Mouse (Mus musculus) neural tube, embryonic 12.5 days (tissue): Measurements from ENCODE around the gene Kirrel3. TPM values are rescaled to one million over a fixed set of nuclear protein-coding genes. Genes with fewer than 3 reads are reported as not detected.

ENCODE experiments used
- ATAC-seq: fragments of 200-750 bp; cut with Nextera tagmentation; 2 replicates; pipeline ENCODE4 v1.8.0; 2017; ENCODE audit warnings: low read depth, mild to moderate bottlenecking, moderate TSS enrichment, moderate library complexity; ENCODE audit not compliant: low FRiP score
- H3K27ac ChIP-seq: fragments of 300-500 bp; sonication (generic); 2 replicates; pipeline ENCODE4 v1.5.1; 2016
- H3K27me3 ChIP-seq: fragments of 300-500 bp; sonication (generic); replicated peaks from 2 replicates; pipeline ENCODE4 v1.6.1; 2016; ENCODE audit warnings: mild to moderate bottlenecking
- H3K36me3 ChIP-seq: fragments of 300-500 bp; sonication (generic); 2 replicates; pipeline ENCODE4 v1.6.1; 2016; ENCODE audit warnings: mild to moderate bottlenecking
- H3K4me1 ChIP-seq: fragments of 300-500 bp; sonication (generic); 2 replicates; pipeline ENCODE4 v1.6.1; 2016
- H3K4me2 ChIP-seq: fragments of 300-500 bp; sonication (generic); replicated peaks from 2 replicates; pipeline ENCODE4 v1.6.1; 2016; ENCODE audit warnings: mild to moderate bottlenecking
- H3K4me3 ChIP-seq: fragments of 300-500 bp; sonication (generic); 2 replicates; pipeline ENCODE4 v1.5.1; 2016
- H3K9ac ChIP-seq: fragments of 300-500 bp; sonication (generic); 2 replicates; pipeline ENCODE4 v1.6.1; 2016; ENCODE audit warnings: mild to moderate bottlenecking
- H3K9me3 ChIP-seq: fragments of 300-500 bp; sonication (generic); 2 replicates; pipeline ENCODE4 v1.6.1; 2016; ENCODE audit warnings: mild to moderate bottlenecking
- WGBS: fragments of 180-500 bp; shearing (Covaris S2); methylation state at CpG from one replicate; pipeline ENCODE4 v1.1.7; 2016; 5-methylcytosine and 5-hydroxymethylcytosine counted together
- polyA plus RNA-seq: library from polyadenylated mRNA; unstranded; fragments of >200 nt; fragmentation: Nextera tagmentation; extraction: Ambion mirVana; gene quantifications from 2 replicates; pipeline ENCODE4 v1.2.1, GENCODE M21; 2016

Kirrel3 gene
- polyA plus RNA-seq, 1 experiment from 2014 or later, result 12.7 TPM

- H3K4me3 ChIP-seq, result no peak overlapping the region
- H3K27me3 ChIP-seq, result no peaks in the 10 kb centered on the region
- no peak overlapping the region for H3K4me2 ChIP-seq
- no peak overlapping the region for H3K9ac ChIP-seq
- peak; percentile 74 for ATAC-seq
- H3K4me1 ChIP-seq, result peaks cover 16% of the 10 kb centered on the region
- no peaks in the 10 kb centered on the region for H3K36me3 ChIP-seq
- H3K27ac ChIP-seq, result no peak overlapping the region
- WGBS, result 45% methylated on average over 15 of the region's 15 CpGs
- no peaks in the 10 kb centered on the region for H3K9me3 ChIP-seq
Measured at GRCm38 (mm10) chr9:34995660-34996378, 510.1 kb downstream of the Kirrel3 start.

- Histone ChIP-seq H3K27ac (no peak overlapping the region), H3K4me2 (no peak overlapping the region)
Measured at GRCm38 (mm10) chr9:34997880-34998865, 512.5 kb downstream of the Kirrel3 start.

GRCm38 (mm10) chr9:35004113-35004512 is 518.4 kb downstream of the Kirrel3 start:
- 90% methylated on average over 4 of the region's 4 CpGs for WGBS
- H3K4me2 ChIP-seq, result no peak overlapping the region
- H3K9me3 ChIP-seq, result no peaks in the 10 kb centered on the region
- H3K4me3 ChIP-seq, result no peak overlapping the region
- no peaks in the 10 kb centered on the region for H3K36me3 ChIP-seq
- no peak overlapping the region for H3K27ac ChIP-seq
- H3K4me1 ChIP-seq, result no peaks in the 10 kb centered on the region
- no peak overlapping the region for H3K9ac ChIP-seq
- no peak for ATAC-seq
- no peaks in the 10 kb centered on the region for H3K27me3 ChIP-seq

More at GRCm38 (mm10) chr9:34997880-34998865, 512.5 kb downstream of the Kirrel3 start:
- Histone ChIP-seq H3K4me3 (no peak overlapping the region), H3K9me3 (no peaks in the 10 kb centered on the region), H3K27me3 (no peaks in the 10 kb centered on the region), H3K36me3 (no peaks in the 10 kb centered on the region), H3K9ac (no peak overlapping the region), H3K4me1 (peaks cover 16% of the 10 kb centered on the region)
- WGBS, result 27% methylated on average over 9 of the region's 9 CpGs
- 0 out of 2 replicates have a peak, but pooled peaks have one; percentile 8 for ATAC-seq

- no peak overlapping the region for H3K4me3 ChIP-seq
- no peaks in the 10 kb centered on the region for H3K4me1 ChIP-seq
- H3K9me3 ChIP-seq, result no peaks in the 10 kb centered on the region
- no peaks in the 10 kb centered on the region for H3K36me3 ChIP-seq
- H3K27ac ChIP-seq, result no peak overlapping the region
- H3K9ac ChIP-seq, result no peak overlapping the region
- H3K27me3 ChIP-seq, result no peaks in the 10 kb centered on the region
- no peak overlapping the region for H3K4me2 ChIP-seq
- no peak for ATAC-seq
- WGBS, result 88% methylated on average over 14 of the region's 14 CpGs
Measured at GRCm38 (mm10) chr9:35007697-35008341, 522.1 kb downstream of the Kirrel3 start.

GRCm38 (mm10) chr9:35016762-35017161 is 531.1 kb downstream of the Kirrel3 start:
- 55% methylated on average over 4 of the region's 4 CpGs for WGBS
- Histone ChIP-seq H3K36me3 (no peaks in the 10 kb centered on the region), H3K4me3 (no peak overlapping the region), H3K4me2 (no peak overlapping the region), H3K27ac (no peak overlapping the region), H3K9me3 (0 out of 2 replicates have a peak, but pooled peaks cover 3% of the 10 kb centered on the region), H3K27me3 (no peaks in the 10 kb centered on the region), H3K4me1 (peaks cover 15% of the 10 kb centered on the region), H3K9ac (no peak overlapping the region)
- ATAC-seq, result peak; percentile 18; the same call in 1 of the 2 replicates

- Histone ChIP-seq H3K4me3 (no peak overlapping the region), H3K9me3 (0 out of 2 replicates have a peak, but pooled peaks cover 3% of the 10 kb centered on the region), H3K4me1 (peaks cover 15% of the 10 kb centered on the region), H3K36me3 (no peaks in the 10 kb centered on the region), H3K27ac (no peak overlapping the region), H3K4me2 (peak overlapping the region; percentile 39), H3K9ac (no peak overlapping the region), H3K27me3 (no peaks in the 10 kb centered on the region)
- ATAC-seq, result peak; percentile 75
- 21% methylated on average over 13 of the region's 13 CpGs for WGBS
Measured at GRCm38 (mm10) chr9:35017563-35017962, 531.9 kb downstream of the Kirrel3 start.

GRCm38 (mm10) chr9:35018056-35018455 is 532.4 kb downstream of the Kirrel3 start:
- 50% methylated on average over 5 of the region's 5 CpGs for WGBS
- H3K27ac ChIP-seq, result no peak overlapping the region
- 0 out of 2 replicates have a peak, but pooled peaks cover 3% of the 10 kb centered on the region for H3K9me3 ChIP-seq
- H3K4me3 ChIP-seq, result no peak overlapping the region
- H3K4me1 ChIP-seq, result peaks cover 15% of the 10 kb centered on the region
- ATAC-seq, result peak; percentile 37; the same call in 1 of the 2 replicates
- H3K27me3 ChIP-seq, result no peaks in the 10 kb centered on the region
- H3K36me3 ChIP-seq, result no peaks in the 10 kb centered on the region
- peak overlapping the region; percentile 39 for H3K4me2 ChIP-seq
- H3K9ac ChIP-seq, result no peak overlapping the region

GRCm38 (mm10) chr9:35019372-35019771 is 533.7 kb downstream of the Kirrel3 start:
- peaks cover 15% of the 10 kb centered on the region for H3K4me1 ChIP-seq
- H3K9me3 ChIP-seq, result 0 out of 2 replicates have a peak, but pooled peaks cover 3% of the 10 kb centered on the region
- no peak overlapping the region for H3K27ac ChIP-seq
- H3K27me3 ChIP-seq, result no peaks in the 10 kb centered on the region
- 13% methylated on average over 3 of the region's 3 CpGs for WGBS
- peak; percentile 30 for ATAC-seq
- H3K4me3 ChIP-seq, result no peak overlapping the region
- H3K36me3 ChIP-seq, result no peaks in the 10 kb centered on the region
- H3K9ac ChIP-seq, result no peak overlapping the region
- no peak overlapping the region for H3K4me2 ChIP-seq

GRCm38 (mm10) chr9:35020015-35020653 is 534.4 kb downstream of the Kirrel3 start:
- no peak for ATAC-seq
- H3K4me3 ChIP-seq, result no peak overlapping the region
- 45% methylated on average over 11 of the region's 11 CpGs for WGBS
- H3K4me2 ChIP-seq, result no peak overlapping the region
- peaks cover 23% of the 10 kb centered on the region for H3K4me1 ChIP-seq
- no peaks in the 10 kb centered on the region for H3K36me3 ChIP-seq
- H3K9ac ChIP-seq, result no peak overlapping the region
- 0 out of 2 replicates have a peak, but pooled peaks cover 3% of the 10 kb centered on the region for H3K27me3 ChIP-seq
- H3K27ac ChIP-seq, result no peak overlapping the region
- 0 out of 2 replicates have a peak, but pooled peaks cover 3% of the 10 kb centered on the region for H3K9me3 ChIP-seq

GRCm38 (mm10) chr9:35021744-35022143 is 536.0 kb downstream of the Kirrel3 start:
- Histone ChIP-seq H3K4me3 (no peak overlapping the region), H3K4me2 (no peak overlapping the region), H3K9me3 (0 out of 2 replicates have a peak, but pooled peaks cover 3% of the 10 kb centered on the region), H3K9ac (no peak overlapping the region), H3K4me1 (peaks cover 26% of the 10 kb centered on the region), H3K27ac (no peak overlapping the region), H3K27me3 (0 out of 2 replicates have a peak, but pooled peaks cover 7% of the 10 kb centered on the region), H3K36me3 (no peaks in the 10 kb centered on the region)
- no peak for ATAC-seq
- WGBS, result 94% methylated on average over 1 of the region's 1 CpGs
